Mouse (Mus musculus): ENCODE measurements around the gene Sytl3. TPM values are rescaled to one million over a fixed set of nuclear protein-coding genes. Genes with fewer than 3 reads are reported as not detected.

Gene Sytl3
- polyA plus RNA-seq, 1 experiment from 2014 or later = 0.79 TPM

GRCm38 (mm10) chr17:6787241-6787640, 128.3 kb downstream of the Sytl3 start:
- Histone ChIP-seq H3K9ac (replicated peaks; ENCODE audit: low read depth, low read length) (no peak overlapping the region), H3K4me1 (ENCODE audit: control insufficient read depth, insufficient read depth, low read length) (no peaks in the 10 kb centered on the region), H3K27me3 (ENCODE audit: control insufficient read depth, insufficient read depth, low read length) (peaks cover 2% of the 10 kb centered on the region; the same call in 1 of the 2 replicates), H3K36me3 (ENCODE audit: control insufficient read depth, insufficient read depth, low read length) (no peaks in the 10 kb centered on the region), H3K27ac (ENCODE audit: low read depth, low read length) (no peak overlapping the region), H3K4me3 (ENCODE audit: low read depth, low read length) (no peak overlapping the region), H3K4me2 (ENCODE audit: low read depth, low read length) (no peak overlapping the region), H3K9me3 (ENCODE audit: control insufficient read depth, low read length) (no peaks in the 10 kb centered on the region)
- ATAC-seq (ENCODE audit: low read depth) = no peak
- WGBS = 91% methylated on average over 4 of the region's 4 CpGs

Other genes with a start within 250 kb of the Sytl3 start
- gene Dynlt1b, start 229.0 kb upstream of the Sytl3 start, polyA plus RNA-seq (2014; fragmentation: Nextera tagmentation; extraction: Ambion mirVana) = 1,448 and 1,501 TPM in 2 replicates
- gene Dynlt1c, start 57.4 kb upstream of the Sytl3 start, polyA plus RNA-seq (2014; fragmentation: Nextera tagmentation; extraction: Ambion mirVana) = 68.9 and 84.5 TPM in 2 replicates
- gene Dynlt1f, start 3.2 kb upstream of the Sytl3 start, polyA plus RNA-seq (2014; fragmentation: Nextera tagmentation; extraction: Ambion mirVana) = 361 and 367 TPM in 2 replicates
- 50.5 and 62.8 TPM in 2 replicates for gene Ezr, start 123.7 kb downstream of the Sytl3 start, polyA plus RNA-seq (2014; fragmentation: Nextera tagmentation; extraction: Ambion mirVana)

Data from neural tube, embryonic 14.5 days (tissue).